Mouse (Mus musculus): ENCODE data around the gene Dusp7. TPM values are rescaled to one million over a fixed set of nuclear protein-coding genes. Genes with fewer than 3 reads are reported as not detected.

Dusp7 gene
- polyA plus RNA-seq, 1 experiment = 63.0 TPM

GRCm38 (mm10) chr9:106372431-106373412 is 4.3 kb downstream of the Dusp7 start:
- 0 out of 2 replicates have a peak, but pooled peaks cover 11% of the 10 kb centered on the region for H3K4me1 ChIP-seq (ENCODE audit: control insufficient read depth, insufficient read depth, low read length)
- no peak overlapping the region for H3K4me3 ChIP-seq (ENCODE audit: insufficient read depth, low read length)
- TF ChIP-seq POLR2A (IDR thresholded peaks at IDR 0.05; ENCODE audit: low read depth, low read length) (no peak), CTCF (IDR thresholded peaks at IDR 0.05; ENCODE audit: borderline replicate concordance, insufficient read depth, low read length) (no peak)
- no peak overlapping the region for H3K27ac ChIP-seq (ENCODE audit: insufficient read depth, low read length)

DNA sequence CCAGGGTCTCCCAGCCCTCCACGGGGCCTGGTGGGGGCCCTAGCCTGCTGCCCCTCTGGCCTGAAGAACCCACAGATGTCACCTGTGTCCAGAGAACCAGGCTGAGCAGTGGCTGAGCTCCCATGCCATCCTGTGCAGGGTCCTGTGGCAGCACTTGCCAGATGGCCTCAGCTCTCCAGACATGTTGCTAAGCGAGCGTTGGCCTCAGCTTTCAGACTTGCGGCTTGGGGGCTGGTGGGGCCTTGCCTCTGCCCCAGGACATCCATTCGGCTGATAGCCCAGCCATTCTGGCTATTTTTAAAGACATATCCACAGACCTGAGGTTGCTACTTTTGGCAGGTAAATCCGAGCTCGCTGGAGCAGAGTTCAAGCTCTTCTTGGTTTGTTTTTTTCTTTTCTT is 5.5 kb downstream of the Dusp7 start:
- Histone ChIP-seq H3K4me1 (ENCODE audit: control insufficient read depth, insufficient read depth, low read length) (0 out of 2 replicates have a peak, but pooled peaks cover 19% of the 10 kb centered on the region), H3K27ac (ENCODE audit: insufficient read depth, low read length) (no peak overlapping the region), H3K4me3 (ENCODE audit: insufficient read depth, low read length) (no peak overlapping the region)
- TF ChIP-seq POLR2A (IDR thresholded peaks at IDR 0.05; ENCODE audit: low read depth, low read length) (no peak), CTCF (IDR thresholded peaks at IDR 0.05; ENCODE audit: borderline replicate concordance, insufficient read depth, low read length) (no peak)

DNA sequence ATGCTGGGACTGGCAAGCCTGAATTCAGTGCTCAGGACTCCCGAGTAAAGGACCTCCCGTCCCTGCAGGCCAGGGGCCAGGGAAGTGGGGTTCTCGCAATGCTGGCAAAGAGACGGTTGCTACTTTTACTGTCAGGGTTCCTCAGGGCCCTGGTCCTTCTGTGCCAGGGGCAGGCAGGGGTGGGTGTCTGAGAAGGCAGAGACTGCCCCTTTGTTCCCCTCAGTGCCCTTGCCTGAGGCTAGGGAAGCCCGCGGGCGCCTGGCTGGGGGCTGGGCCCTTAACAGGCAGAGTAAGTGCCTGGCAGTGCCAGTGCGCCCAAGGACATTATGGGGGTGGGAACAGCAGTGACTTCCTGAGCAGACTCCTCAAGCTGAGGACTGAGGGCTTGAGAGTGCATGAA is 8.8 kb downstream of the Dusp7 start:
- no peak for TF ChIP-seq CTCF (IDR thresholded peaks at IDR 0.05; ENCODE audit: borderline replicate concordance, insufficient read depth, low read length)
- no peak for TF ChIP-seq POLR2A (IDR thresholded peaks at IDR 0.05; ENCODE audit: low read depth, low read length)
- peak overlapping the region; percentile 77; the same call in 1 of the 2 replicates for H3K27ac ChIP-seq (ENCODE audit: insufficient read depth, low read length)
- H3K4me1 ChIP-seq (ENCODE audit: control insufficient read depth, insufficient read depth, low read length) = 0 out of 2 replicates have a peak, but pooled peaks cover 12% of the 10 kb centered on the region
- H3K4me3 ChIP-seq (ENCODE audit: insufficient read depth, low read length) = no peak overlapping the region

DNA sequence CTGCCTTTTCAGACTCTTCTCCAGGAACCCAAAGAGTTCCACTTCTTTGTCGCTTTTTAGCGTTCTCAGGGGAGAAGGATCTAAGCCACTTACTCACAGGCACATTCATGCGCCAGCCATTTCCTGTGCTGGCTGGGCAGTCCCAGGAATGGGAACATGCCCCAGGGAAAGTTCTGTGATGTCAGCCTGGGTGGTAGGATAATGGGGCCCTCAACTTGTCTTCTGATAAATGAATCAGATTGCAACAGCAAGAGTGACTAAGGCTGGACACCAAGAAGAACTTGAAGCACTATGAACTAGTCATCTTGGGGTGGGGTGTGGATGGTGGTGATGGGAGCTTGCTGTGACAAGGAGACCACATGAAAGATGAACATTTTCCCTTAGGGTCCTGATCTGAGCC is 9.6 kb downstream of the Dusp7 start:
- TF ChIP-seq CTCF (IDR thresholded peaks at IDR 0.05; ENCODE audit: borderline replicate concordance, insufficient read depth, low read length) (no peak), POLR2A (IDR thresholded peaks at IDR 0.05; ENCODE audit: low read depth, low read length) (no peak)
- H3K4me3 ChIP-seq (ENCODE audit: insufficient read depth, low read length) = no peak overlapping the region
- H3K27ac ChIP-seq (ENCODE audit: insufficient read depth, low read length) = peak overlapping the region; percentile 77; the same call in 1 of the 2 replicates
- H3K4me1 ChIP-seq (ENCODE audit: control insufficient read depth, insufficient read depth, low read length) = 0 out of 2 replicates have a peak, but pooled peaks cover 8% of the 10 kb centered on the region

DNA sequence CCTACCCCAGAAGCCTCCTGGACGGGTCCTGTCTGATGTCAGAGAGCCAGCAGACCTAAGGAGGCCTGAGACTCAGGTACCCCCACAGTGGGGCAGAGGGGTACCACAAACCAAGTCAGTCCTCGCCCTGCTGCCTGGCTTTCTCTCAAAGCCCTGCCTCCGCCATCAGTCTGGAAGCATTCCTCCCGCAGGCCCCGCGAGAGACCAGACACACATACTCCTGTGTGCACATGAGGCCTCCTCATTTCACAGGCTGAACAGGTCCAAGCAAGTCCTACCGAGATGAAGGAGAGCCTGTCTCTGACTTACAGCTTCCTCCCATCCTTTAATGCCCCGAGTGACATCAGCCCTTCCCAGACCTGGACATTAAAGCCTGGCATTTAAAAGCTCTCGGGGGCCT is 10.3 kb downstream of the Dusp7 start:
- H3K4me1 ChIP-seq (ENCODE audit: control insufficient read depth, insufficient read depth, low read length) = 0 out of 2 replicates have a peak, but pooled peaks cover 8% of the 10 kb centered on the region
- no peak for TF ChIP-seq POLR2A (IDR thresholded peaks at IDR 0.05; ENCODE audit: low read depth, low read length)
- TF ChIP-seq CTCF (IDR thresholded peaks at IDR 0.05; ENCODE audit: borderline replicate concordance, insufficient read depth, low read length) = no peak
- H3K27ac ChIP-seq (ENCODE audit: insufficient read depth, low read length) = peak overlapping the region; percentile 77; the same call in 1 of the 2 replicates
- H3K4me3 ChIP-seq (ENCODE audit: insufficient read depth, low read length) = no peak overlapping the region

DNA sequence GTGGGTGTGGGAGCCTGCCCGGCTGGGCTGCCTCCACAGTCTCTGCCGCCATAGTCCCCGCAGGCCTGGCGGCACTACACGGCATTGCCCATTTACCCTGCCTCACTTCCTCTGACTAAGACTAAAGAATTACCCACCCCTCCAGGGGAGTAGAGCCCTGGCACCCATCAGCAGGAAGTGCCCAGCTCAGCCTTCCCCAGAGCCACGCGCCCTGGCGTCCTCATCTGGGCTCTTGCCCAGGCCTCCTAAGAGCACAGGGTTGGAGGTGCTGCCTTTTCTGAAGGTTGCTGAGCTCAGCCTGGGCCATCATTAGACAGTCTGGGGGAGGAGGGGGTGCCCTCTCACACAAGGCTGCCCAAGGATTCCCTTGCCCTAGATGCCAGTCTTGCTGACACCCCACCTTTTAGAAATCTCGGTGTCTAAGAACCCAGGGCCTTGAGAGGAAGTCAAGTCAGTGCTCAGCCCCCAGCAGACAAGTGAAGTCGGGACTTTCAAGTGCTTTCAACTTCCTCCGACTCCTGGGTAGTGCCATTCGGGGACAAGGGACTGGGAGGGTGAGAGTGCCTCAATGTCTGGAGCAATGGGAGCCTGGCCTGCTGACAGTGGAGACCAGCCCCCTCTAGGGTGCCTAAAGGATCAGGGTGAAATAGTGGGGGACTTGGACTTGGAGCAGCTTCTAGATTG is 17.9 kb downstream of the Dusp7 start:
- H3K4me3 ChIP-seq (ENCODE audit: insufficient read depth, low read length) = no peak overlapping the region
- no peak overlapping the region for H3K27ac ChIP-seq (ENCODE audit: insufficient read depth, low read length)
- no peaks in the 10 kb centered on the region for H3K4me1 ChIP-seq (ENCODE audit: control insufficient read depth, insufficient read depth, low read length)
- no peak for TF ChIP-seq POLR2A (IDR thresholded peaks at IDR 0.05; ENCODE audit: low read depth, low read length)
- TF ChIP-seq CTCF (IDR thresholded peaks at IDR 0.05; ENCODE audit: borderline replicate concordance, insufficient read depth, low read length) = no peak

DNA sequence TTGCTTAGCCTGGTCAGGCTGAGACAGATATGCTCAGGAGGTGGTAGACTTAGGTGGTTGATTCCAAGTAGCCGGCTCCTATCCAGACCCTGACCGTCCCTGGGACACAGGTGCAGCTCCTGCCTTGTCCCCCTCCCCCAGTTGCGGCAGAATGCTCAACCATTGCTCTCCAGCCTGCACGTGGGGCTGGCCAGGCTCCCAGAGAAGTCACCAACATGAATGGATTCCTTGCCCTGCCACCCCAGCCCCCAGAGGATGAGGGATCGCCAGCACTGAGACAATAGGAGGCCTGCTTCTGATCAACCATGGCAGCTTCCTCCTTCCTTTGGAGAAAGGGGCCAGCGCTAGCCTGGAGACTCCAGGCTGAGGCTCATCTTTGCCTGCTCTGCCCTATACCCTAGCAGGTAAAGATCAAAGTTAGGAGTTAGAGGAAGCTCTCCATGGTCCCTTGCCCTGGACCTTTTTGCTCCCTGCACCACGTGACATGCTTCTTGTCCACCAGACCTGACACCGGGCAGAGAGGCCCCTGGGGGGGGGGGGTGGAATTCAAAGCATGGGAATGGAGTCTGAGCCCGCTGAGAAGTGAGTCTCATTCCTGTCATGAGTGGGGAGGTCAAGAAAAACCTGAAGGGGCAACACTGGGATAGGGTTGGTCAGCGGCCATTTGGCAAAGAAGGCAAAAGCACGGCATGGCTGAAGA is 24.5 kb downstream of the Dusp7 start:
- Histone ChIP-seq H3K4me3 (ENCODE audit: insufficient read depth, low read length) (no peak overlapping the region), H3K4me1 (ENCODE audit: control insufficient read depth, insufficient read depth, low read length) (peaks cover 5% of the 10 kb centered on the region; the same call in 1 of the 2 replicates), H3K27ac (ENCODE audit: insufficient read depth, low read length) (no peak overlapping the region)
- TF ChIP-seq POLR2A (IDR thresholded peaks at IDR 0.05; ENCODE audit: low read depth, low read length) (no peak), CTCF (IDR thresholded peaks at IDR 0.05; ENCODE audit: borderline replicate concordance, insufficient read depth, low read length) (no peak)

DNA sequence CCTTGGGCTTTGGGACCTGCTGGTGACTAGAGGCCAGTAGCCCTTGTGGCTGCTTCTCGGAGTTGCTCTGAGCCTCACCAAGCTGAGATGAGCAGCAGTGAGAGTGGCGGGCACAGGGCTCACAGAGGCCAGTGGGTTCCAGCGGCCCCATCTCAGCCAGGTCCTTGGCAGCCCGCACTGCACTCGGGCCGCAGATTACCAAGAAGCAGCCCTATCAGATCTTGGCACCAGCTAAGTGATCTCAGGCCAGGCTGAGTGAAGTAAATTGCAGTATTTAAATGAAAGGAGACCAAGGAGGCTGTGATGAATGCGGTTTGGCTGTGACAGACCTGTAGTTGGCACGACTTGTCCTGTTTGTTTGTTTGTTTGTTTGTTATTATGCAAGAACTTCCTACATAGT is 25.1 kb downstream of the Dusp7 start:
- H3K4me1 ChIP-seq (ENCODE audit: control insufficient read depth, insufficient read depth, low read length) = peaks cover 5% of the 10 kb centered on the region; the same call in 1 of the 2 replicates
- TF ChIP-seq CTCF (IDR thresholded peaks at IDR 0.05; ENCODE audit: borderline replicate concordance, insufficient read depth, low read length) (no peak), POLR2A (IDR thresholded peaks at IDR 0.05; ENCODE audit: low read depth, low read length) (no peak)
- no peak overlapping the region for H3K27ac ChIP-seq (ENCODE audit: insufficient read depth, low read length)
- no peak overlapping the region for H3K4me3 ChIP-seq (ENCODE audit: insufficient read depth, low read length)
